Mouse (Mus musculus): ENCODE measurements around the gene Ints14.

- TF ChIP-seq POLR2A (IDR thresholded peaks at IDR 0.05; ENCODE audit: control insufficient read depth, low read depth, low read length) (no peak), CTCF (IDR thresholded peaks at IDR 0.05; ENCODE audit: control insufficient read depth, insufficient read depth, insufficient replicate concordance, low read depth, low read length) (no peak)
Measured at GRCm38 (mm10) chr9:65021887-65022579, 61.3 kb downstream of the Ints14 start.

Data from testis, adult 2 months (tissue).